Mouse (Mus musculus): Measurements from ENCODE around the gene Mars. TPM values are rescaled to one million over a fixed set of nuclear protein-coding genes. Genes with fewer than 3 reads are reported as not detected.

The Mars gene
- polyA plus RNA-seq, 1 experiment from 2014 or later: 122 TPM

- Histone ChIP-seq H3K27me3 (peaks cover 12% of the 10 kb centered on the region), H3K4me2 (replicated peaks) (peak within 1 kb of the TSS; percentile 62), H3K4me1 (replicated peaks) (peaks cover 53% of the 10 kb centered on the region), H3K36me3 (peaks cover 6% of the 10 kb centered on the region; the same call in 1 of the 2 replicates), H3K4me3 (replicated peaks) (peak within 1 kb of the TSS; percentile 70), H3K9ac (replicated peaks) (peak within 1 kb of the TSS; percentile 84), H3K27ac (peak within 1 kb of the TSS; percentile 95), H3K9me3 (no peaks in the 10 kb centered on the region)
- under 1% methylated on average over 52 of the region's 53 CpGs for WGBS
- peak; percentile 54 for ATAC-seq
These were observed 48.8 kb downstream of the Mars start, which contains the start of gene Kif5a for GRCm38 (mm10) chr10:127262548-127263398. Gene Kif5a (minus strand): TSS chr10:127263348.

GRCm38 (mm10) chr10:127261706-127262547 lies 49.7 kb downstream of the Mars start:
- ATAC-seq: no peak
- peak overlapping the region; percentile 84 for H3K9ac ChIP-seq (replicated peaks)
- peaks cover 49% of the 10 kb centered on the region for H3K4me1 ChIP-seq (replicated peaks)
- H3K9me3 ChIP-seq: no peaks in the 10 kb centered on the region
- H3K27me3 ChIP-seq: peaks cover 12% of the 10 kb centered on the region
- peak overlapping the region; percentile 62 for H3K4me2 ChIP-seq (replicated peaks)
- peaks cover 13% of the 10 kb centered on the region for H3K36me3 ChIP-seq
- H3K27ac ChIP-seq: peak overlapping the region; percentile 95
- WGBS: 57% methylated on average over 15 of the region's 15 CpGs
- peak overlapping the region; percentile 70 for H3K4me3 ChIP-seq (replicated peaks)

GRCm38 (mm10) chr10:127258489-127258888 lies 53.1 kb downstream of the Mars start:
- H3K27ac ChIP-seq: no peak overlapping the region
- H3K4me1 ChIP-seq (replicated peaks): peaks cover 58% of the 10 kb centered on the region
- no peak overlapping the region for H3K4me3 ChIP-seq (replicated peaks)
- H3K27me3 ChIP-seq: no peaks in the 10 kb centered on the region; the same call in 1 of the 2 replicates
- no peak for ATAC-seq
- H3K9ac ChIP-seq (replicated peaks): peak overlapping the region; percentile 56; the same call in 1 of the 2 replicates
- H3K9me3 ChIP-seq: no peaks in the 10 kb centered on the region
- WGBS: 82% methylated on average over 8 of the region's 8 CpGs
- peaks cover 18% of the 10 kb centered on the region for H3K36me3 ChIP-seq
- H3K4me2 ChIP-seq (replicated peaks): peak overlapping the region; percentile 62

- no peak overlapping the region for H3K4me3 ChIP-seq (replicated peaks)
- H3K9me3 ChIP-seq: no peaks in the 10 kb centered on the region
- H3K27me3 ChIP-seq: no peaks in the 10 kb centered on the region
- peaks cover 18% of the 10 kb centered on the region for H3K36me3 ChIP-seq
- H3K9ac ChIP-seq (replicated peaks): no peak overlapping the region
- H3K27ac ChIP-seq: no peak overlapping the region
- 80% methylated on average over 6 of the region's 6 CpGs for WGBS
- H3K4me2 ChIP-seq (replicated peaks): peak overlapping the region; percentile 62; the same call in 1 of the 2 replicates
- peaks cover 55% of the 10 kb centered on the region for H3K4me1 ChIP-seq (replicated peaks)
- ATAC-seq: no peak
These were observed 53.8 kb downstream of the Mars start for GRCm38 (mm10) chr10:127257790-127258189.

GRCm38 (mm10) chr10:127255625-127256345 lies 55.8 kb downstream of the Mars start:
- Histone ChIP-seq H3K9me3 (no peaks in the 10 kb centered on the region), H3K27ac (peak overlapping the region; percentile 39; the same call in 1 of the 2 replicates), H3K4me1 (replicated peaks) (peaks cover 45% of the 10 kb centered on the region), H3K9ac (replicated peaks) (no peak overlapping the region), H3K4me3 (replicated peaks) (no peak overlapping the region), H3K27me3 (no peaks in the 10 kb centered on the region), H3K36me3 (peaks cover 27% of the 10 kb centered on the region), H3K4me2 (replicated peaks) (peak overlapping the region; percentile 33)
- ATAC-seq: peak; percentile 55
- 23% methylated on average over 14 of the region's 14 CpGs for WGBS

- Histone ChIP-seq H3K4me2 (replicated peaks) (no peak overlapping the region), H3K27me3 (no peaks in the 10 kb centered on the region), H3K4me3 (replicated peaks) (no peak overlapping the region), H3K27ac (no peak overlapping the region), H3K9ac (replicated peaks) (no peak overlapping the region), H3K36me3 (peaks cover 38% of the 10 kb centered on the region), H3K9me3 (no peaks in the 10 kb centered on the region), H3K4me1 (replicated peaks) (0 out of 2 replicates have a peak, but pooled peaks cover 2% of the 10 kb centered on the region)
- no peak for ATAC-seq
- 91% methylated on average over 5 of the region's 5 CpGs for WGBS
These were observed 60.8 kb downstream of the Mars start for GRCm38 (mm10) chr10:127250810-127251209.

Other genes with a start within 250 kb of the Mars start
- gene Cdk4, start 248.3 kb downstream of the Mars start, polyA plus RNA-seq (2015; fragmentation: Nextera tagmentation; extraction: Ambion mirVana): 1,636 and 1,639 TPM in 2 replicates
- 136 and 138 TPM in 2 replicates for gene Tspan31, start 241.5 kb downstream of the Mars start, polyA plus RNA-seq (2015; fragmentation: Nextera tagmentation; extraction: Ambion mirVana)
- gene Agap2, start 236.5 kb downstream of the Mars start, polyA plus RNA-seq (2015; fragmentation: Nextera tagmentation; extraction: Ambion mirVana): 2.8 and 3.3 TPM in 2 replicates
- 134 and 138 TPM in 2 replicates for gene Os9, start 190.7 kb downstream of the Mars start, polyA plus RNA-seq (2015; fragmentation: Nextera tagmentation; extraction: Ambion mirVana)
- 28.8 and 30.2 TPM in 2 replicates for gene B4galnt1, start 146.6 kb downstream of the Mars start, polyA plus RNA-seq (2015; fragmentation: Nextera tagmentation; extraction: Ambion mirVana)
- gene Slc26a10, start 131.1 kb downstream of the Mars start, polyA plus RNA-seq (2015; fragmentation: Nextera tagmentation; extraction: Ambion mirVana): 0.86 and 1.0 TPM in 2 replicates
- gene Arhgef25, start 121.7 kb downstream of the Mars start, polyA plus RNA-seq (2015; fragmentation: Nextera tagmentation; extraction: Ambion mirVana): 20.2 and 24.5 TPM in 2 replicates
- 195 and 234 TPM in 2 replicates for gene Dtx3, start 116.1 kb downstream of the Mars start, polyA plus RNA-seq (2015; fragmentation: Nextera tagmentation; extraction: Ambion mirVana)
- 16.9 and 17.3 TPM in 2 replicates for gene Pip4k2c, start 100.2 kb downstream of the Mars start, polyA plus RNA-seq (2015; fragmentation: Nextera tagmentation; extraction: Ambion mirVana)
- gene Kif5a, start 48.4 kb downstream of the Mars start, polyA plus RNA-seq (2015; fragmentation: Nextera tagmentation; extraction: Ambion mirVana): 73.0 and 76.7 TPM in 2 replicates
- 310 TPM in 2 replicates for gene Dctn2, start 45.4 kb downstream of the Mars start, polyA plus RNA-seq (2015; fragmentation: Nextera tagmentation; extraction: Ambion mirVana)
- gene Mbd6, start 22.8 kb downstream of the Mars start, polyA plus RNA-seq (2015; fragmentation: Nextera tagmentation; extraction: Ambion mirVana): 16.0 and 16.5 TPM in 2 replicates
- 0.77 and 1.4 TPM in 2 replicates for gene Arhgap9, start 10.2 kb upstream of the Mars start, polyA plus RNA-seq (2015; fragmentation: Nextera tagmentation; extraction: Ambion mirVana)
- 1.3 and 1.5 TPM in 2 replicates for gene Gli1, start 30.2 kb upstream of the Mars start, polyA plus RNA-seq (2015; fragmentation: Nextera tagmentation; extraction: Ambion mirVana)
- gene Inhbe, start 42.6 kb upstream of the Mars start, polyA plus RNA-seq (2015; fragmentation: Nextera tagmentation; extraction: Ambion mirVana): 0.04 TPM in 1 of 2 replicates, not detected in the other
- gene Inhbc, start 58.6 kb upstream of the Mars start, polyA plus RNA-seq (2015; fragmentation: Nextera tagmentation; extraction: Ambion mirVana): not detected in 2 replicates
- 35.0 and 36.1 TPM in 2 replicates for gene R3hdm2, start 68.5 kb upstream of the Mars start, polyA plus RNA-seq (2015; fragmentation: Nextera tagmentation; extraction: Ambion mirVana)
- gene Stac3, start 189.9 kb upstream of the Mars start, polyA plus RNA-seq (2015; fragmentation: Nextera tagmentation; extraction: Ambion mirVana): 1.6 and 2.3 TPM in 2 replicates
- 11.5 and 13.8 TPM in 2 replicates for gene Ndufa4l2, start 203.2 kb upstream of the Mars start, polyA plus RNA-seq (2015; fragmentation: Nextera tagmentation; extraction: Ambion mirVana)
- gene Shmt2, start 210.7 kb upstream of the Mars start, polyA plus RNA-seq (2015; fragmentation: Nextera tagmentation; extraction: Ambion mirVana): 54.3 and 56.2 TPM in 2 replicates
- 78.8 and 83.9 TPM in 2 replicates for gene Nxph4, start 222.8 kb upstream of the Mars start, polyA plus RNA-seq (2015; fragmentation: Nextera tagmentation; extraction: Ambion mirVana)